Mouse (Mus musculus) neutrophil, adult 5-6 weeks (primary cell): Measurements from ENCODE around the gene Pccb. TPM values are rescaled to one million over a fixed set of nuclear protein-coding genes. Genes with fewer than 3 reads are reported as not detected.

Experiments
- total RNA-seq: library from RNA; stranded (forward); fragments of 200-1000 nt; gene quantifications from 2 replicates; pipeline ENCODE4 v1.2.3, GENCODE M21; 2017

The Pccb gene
- total RNA-seq, 1 experiment from 2014 or later: 7.3 TPM

Other genes starting within 250 kb of the Pccb start
- gene Msl2, start 39.2 kb upstream of the Pccb start, total RNA-seq: 83.0 and 91.0 TPM in 2 replicates
- 1.8 and 3.6 TPM in 2 replicates for gene Ppp2r3a, start 216.9 kb upstream of the Pccb start, total RNA-seq